In the genomic region with DNA sequence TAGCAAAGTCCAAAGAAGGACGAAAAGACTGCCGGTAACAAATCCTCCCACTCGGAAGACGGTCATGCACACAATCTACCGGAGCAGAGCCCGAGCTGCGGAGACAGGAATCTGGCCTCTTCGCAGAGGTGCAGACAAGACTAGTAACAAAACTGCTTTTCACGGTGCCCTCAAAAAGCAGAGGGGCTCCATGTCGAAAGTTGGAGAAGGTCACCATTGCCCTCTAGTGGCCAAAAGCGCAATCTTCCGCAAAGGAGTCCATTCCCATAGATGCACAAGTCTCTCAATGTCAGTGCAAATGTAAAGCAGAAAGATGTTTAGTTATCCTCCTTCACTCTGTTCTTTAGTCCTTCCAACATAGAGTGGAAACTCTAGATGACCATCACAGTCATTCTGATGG, we compare ENCODE assay signal across 8 mouse cellular contexts. TPM values are rescaled to one million over a fixed set of nuclear protein-coding genes. Genes with fewer than 3 reads are reported as not detected.
A peak's percentile ranks its signal among the peaks of the same experiment; 100 is the strongest.
DNase-seq lines count a peak whose midpoint lies in the region; ATAC-seq lines count a peak whose summit lies in the region.

No protein-coding gene starts in this region.

- H3K27me3 ChIP-seq in hindbrain, embryonic 15.5 days: no peaks in the 10 kb centered on the region

- peak overlapping the region; percentile 96 for H3K4me2 ChIP-seq in hindbrain, embryonic 15.5 days

- H3K4me3 ChIP-seq in hindbrain, embryonic 15.5 days: peak overlapping the region; percentile 48

- peaks cover 40% of the 10 kb centered on the region for H3K4me1 ChIP-seq in hindbrain, embryonic 15.5 days (replicated peaks)

- WGBS in hindbrain, embryonic 15.5 days: 0% methylated on average over 12 of the region's 12 CpGs

- ATAC-seq in hindbrain, embryonic 15.5 days (ENCODE audit: low FRiP score, low read depth): no peak; the same call in 1 of the 2 replicates
- ATAC-seq in megakaryocyte, adult 5-6 weeks (ENCODE audit: poor library complexity, severe bottlenecking): 0 out of 2 replicates have a peak, but pooled peaks have one; percentile 30
- ATAC-seq in monocyte, adult 5-6 weeks (replicated peaks; ENCODE audit: insufficient number of reproducible peaks, low FRiP score, low TSS enrichment, poor library complexity, severe bottlenecking): no peak

- H3K9ac ChIP-seq in hindbrain, embryonic 15.5 days: peak overlapping the region; percentile 50

- H3K27ac ChIP-seq in hindbrain, embryonic 15.5 days (replicated peaks): peak overlapping the region; percentile 77

- peak; percentile 86 for DNase-seq in adipocyte (ENCODE audit: low spot score)
- DNase-seq in cerebellum, postnatal 10 days: peak; percentile 92 to 94
- peak; percentile 60 to 84 for DNase-seq in frontal cortex, postnatal 14 days (ENCODE audit: low spot score in 2 of 2)
- peak; percentile 82 to 88 for DNase-seq in left cerebral cortex, adult 18-20 months (ENCODE audit: low spot score in 2 of 2)
- DNase-seq in right cerebral cortex, postnatal 10 days (ENCODE audit: low spot score in 2 of 2): peak; percentile 86 to 91

- H3K9me3 ChIP-seq in hindbrain, embryonic 15.5 days: no peaks in the 10 kb centered on the region

- H3K36me3 ChIP-seq in hindbrain, embryonic 15.5 days: no peaks in the 10 kb centered on the region

RNA-seq across cellular contexts. Expression of a gene that starts 4.5 kb away (rescaled TPM):
- 38.7 and 40.9 TPM in 2 replicates for polyA plus RNA-seq in hindbrain, embryonic 15.5 days (2015; fragmentation: Nextera tagmentation; extraction: Ambion mirVana)
- 10 to 100 TPM; 48.1 to 56.3 TPM for total RNA-seq in left cerebral cortex, adult 18-20 months (2021)
- 0.36 and 1.3 TPM in 2 replicates for total RNA-seq in megakaryocyte, adult 5-6 weeks (2015)
- 0.26 and 1.4 TPM in 2 replicates for total RNA-seq in megakaryocyte, adult 5-6 weeks (2017)
- total RNA-seq in monocyte, adult 5-6 weeks (2017): 0.10 to 0.43 TPM in 2 of 3 replicates, not detected in the other

Comparison
In these comparisons a context has a peak if more than half of its experiments do, and no peak if none do; other contexts are left out.
1. RNA of a gene that starts 4.5 kb away (total RNA-seq): 48.1 to 56.3 TPM in left cerebral cortex, adult 18-20 months; 0.26 to 1.4 TPM in megakaryocyte, adult 5-6 weeks and 0.10 to 0.43 TPM in monocyte, adult 5-6 weeks; every median in the first group is over 10 times any median in the second.
2. Peak in every context shown above with its lines, with median percentiles within 50 percentile points of each other: DNase-seq.